Mouse (Mus musculus) kidney, adult 2 months (tissue): ENCODE measurements around the gene Gpr152.

Experiments
- CTCF ChIP-seq: fragments of 200-500 bp; conservative IDR thresholded peaks from 2 replicates; pipeline ENCODE4 v1.5.1; 2011; ENCODE audit warnings: low read depth, mild to moderate bottlenecking, control low read depth, low read length, moderate library complexity, mixed read lengths; ENCODE audit not compliant: insufficient read depth, insufficient read length
- POLR2A ChIP-seq: fragments of 200-500 bp; IDR thresholded peaks from one replicate; pipeline ENCODE4 v1.6.1; 2011; ENCODE audit warnings: low read depth, low read length, control low read depth

GRCm38 (mm10) chr19:4100718-4101261 lies 38.8 kb upstream of the Gpr152 start:
- TF ChIP-seq CTCF (no peak), POLR2A (no peak)
